Mouse (Mus musculus): ENCODE measurements around the gene Lepr. TPM values are rescaled to one million over a fixed set of nuclear protein-coding genes. Genes with fewer than 3 reads are reported as not detected.

Gene Lepr
- polyA plus RNA-seq, 1 experiment from 2014 or later: 0.43 TPM

DNA sequence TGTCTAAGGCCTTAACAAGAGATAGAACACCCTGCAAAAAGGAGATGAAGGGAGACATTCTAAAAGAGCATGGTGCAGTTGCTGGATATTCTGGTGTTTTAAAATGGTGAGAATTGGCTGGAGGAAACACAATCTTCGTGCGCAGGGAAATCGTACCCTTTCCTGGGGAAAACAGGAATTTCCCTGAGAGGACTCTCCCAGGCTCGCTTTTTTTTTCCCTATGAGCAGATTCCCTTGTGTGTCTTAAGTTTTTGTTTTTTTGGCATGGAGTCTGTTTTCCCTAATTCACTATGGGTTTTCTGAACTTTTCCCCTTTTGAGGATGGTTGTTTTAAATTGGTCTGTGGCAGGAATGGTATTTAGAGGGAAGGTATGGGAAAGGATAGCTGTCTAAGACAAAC is 28.0 kb upstream of the Lepr start:
- H3K27ac ChIP-seq (ENCODE audit: low read depth, low read length): no peak overlapping the region
- no peaks in the 10 kb centered on the region for H3K4me1 ChIP-seq (replicated peaks; ENCODE audit: control insufficient read depth, insufficient read depth, low read length)
- H3K9me3 ChIP-seq (ENCODE audit: control insufficient read depth, low read length): no peaks in the 10 kb centered on the region
- ATAC-seq (replicated peaks; ENCODE audit: low FRiP score) (no peak), DNase-seq (ENCODE audit: low spot score) (no peak)
- no peaks in the 10 kb centered on the region for H3K27me3 ChIP-seq (replicated peaks; ENCODE audit: control insufficient read depth, insufficient read depth, low read length)
- no peak overlapping the region for H3K4me3 ChIP-seq (ENCODE audit: low read depth, low read length)
- H3K9ac ChIP-seq (ENCODE audit: low read depth, low read length): no peak overlapping the region
- H3K4me2 ChIP-seq: no peak overlapping the region
- no peaks in the 10 kb centered on the region for H3K36me3 ChIP-seq (ENCODE audit: control insufficient read depth, insufficient read depth, low read length)
- 84% methylated on average over 4 of the region's 4 CpGs for WGBS

DNA sequence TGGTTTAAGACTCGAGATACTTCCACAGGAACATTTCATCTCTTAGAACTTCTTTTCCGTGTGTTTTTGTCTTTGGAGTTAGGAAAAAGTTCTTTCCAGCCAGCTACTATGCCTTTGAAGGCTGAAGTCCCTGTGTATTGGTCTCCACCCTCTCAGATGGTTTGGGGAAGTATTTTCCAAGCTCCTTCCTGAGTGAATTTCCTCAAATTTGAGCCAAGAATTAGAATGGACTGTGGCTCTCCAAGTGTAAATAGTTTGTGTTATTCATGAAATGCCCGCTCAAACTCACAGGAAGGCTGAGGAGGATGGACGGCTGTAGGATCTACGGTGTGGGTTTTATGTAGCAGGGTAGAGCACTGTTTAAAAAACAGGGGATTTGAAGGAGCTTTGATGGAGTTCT is 27.6 kb upstream of the Lepr start:
- no peak for ATAC-seq (replicated peaks; ENCODE audit: low FRiP score)

DNA sequence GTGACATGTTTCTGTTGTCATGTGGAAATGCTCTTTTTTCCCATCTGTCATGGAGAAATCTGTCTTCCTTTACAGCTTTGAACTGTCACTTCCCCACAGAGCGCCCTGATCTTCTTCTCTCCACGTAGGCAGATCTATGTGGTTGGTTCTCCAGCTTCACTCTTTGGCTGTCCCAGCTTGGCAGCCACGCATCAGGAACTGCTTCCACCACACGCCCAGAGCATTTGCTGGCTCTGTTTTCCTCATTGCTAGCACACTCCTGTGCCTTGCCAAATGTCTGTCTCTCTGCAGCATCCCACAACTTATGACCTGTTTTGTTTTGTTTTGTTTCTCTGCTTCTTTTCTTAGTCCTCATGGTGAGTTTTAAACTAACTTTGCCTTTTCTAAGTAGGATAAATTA is 24.3 kb upstream of the Lepr start:
- H3K27ac ChIP-seq (ENCODE audit: low read depth, low read length): no peak overlapping the region
- H3K4me1 ChIP-seq (replicated peaks; ENCODE audit: control insufficient read depth, insufficient read depth, low read length): no peaks in the 10 kb centered on the region
- no peaks in the 10 kb centered on the region for H3K9me3 ChIP-seq (ENCODE audit: control insufficient read depth, low read length)
- H3K27me3 ChIP-seq (replicated peaks; ENCODE audit: control insufficient read depth, insufficient read depth, low read length): no peaks in the 10 kb centered on the region
- H3K9ac ChIP-seq (ENCODE audit: low read depth, low read length): no peak overlapping the region
- no peak overlapping the region for H3K4me3 ChIP-seq (ENCODE audit: low read depth, low read length)
- WGBS: 70% methylated on average over 4 of the region's 4 CpGs
- H3K36me3 ChIP-seq (ENCODE audit: control insufficient read depth, insufficient read depth, low read length): no peaks in the 10 kb centered on the region
- ATAC-seq (replicated peaks; ENCODE audit: low FRiP score) (no peak), DNase-seq (ENCODE audit: low spot score) (no peak)
- H3K4me2 ChIP-seq: no peak overlapping the region

More for the DNA sequence above, 27.6 kb upstream of the Lepr start:
- H3K9ac ChIP-seq (ENCODE audit: low read depth, low read length): no peak overlapping the region
- no peak overlapping the region for H3K27ac ChIP-seq (ENCODE audit: low read depth, low read length)
- no peaks in the 10 kb centered on the region for H3K4me1 ChIP-seq (replicated peaks; ENCODE audit: control insufficient read depth, insufficient read depth, low read length)
- no peaks in the 10 kb centered on the region for H3K27me3 ChIP-seq (replicated peaks; ENCODE audit: control insufficient read depth, insufficient read depth, low read length)
- 81% methylated on average over 5 of the region's 5 CpGs for WGBS
- no peak overlapping the region for H3K4me3 ChIP-seq (ENCODE audit: low read depth, low read length)
- DNase-seq (ENCODE audit: low spot score): no peak
- H3K36me3 ChIP-seq (ENCODE audit: control insufficient read depth, insufficient read depth, low read length): no peaks in the 10 kb centered on the region
- H3K9me3 ChIP-seq (ENCODE audit: control insufficient read depth, low read length): no peaks in the 10 kb centered on the region
- no peak overlapping the region for H3K4me2 ChIP-seq

DNA sequence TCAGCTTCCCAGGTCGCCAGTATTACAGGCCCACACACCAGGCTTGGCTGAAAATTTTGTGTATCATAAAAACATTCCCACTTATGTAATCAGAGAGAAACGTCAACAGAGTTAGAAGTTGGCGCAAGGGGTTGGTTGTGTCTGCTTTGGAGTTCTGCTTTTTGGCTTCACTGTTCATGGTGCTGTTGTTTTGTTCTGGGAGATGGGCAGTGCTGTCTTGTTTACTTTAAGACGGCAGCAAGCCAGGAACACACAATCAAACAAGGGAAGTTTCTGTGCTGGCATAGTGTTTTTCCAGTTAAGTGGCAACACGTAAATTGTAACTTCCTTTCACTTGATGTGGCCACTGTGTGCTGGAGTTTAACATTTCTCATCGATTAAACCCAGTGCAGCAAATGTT is 22.7 kb upstream of the Lepr start:
- no peak for DNase-seq (ENCODE audit: low spot score)
- Histone ChIP-seq H3K36me3 (ENCODE audit: control insufficient read depth, insufficient read depth, low read length) (no peaks in the 10 kb centered on the region), H3K27me3 (replicated peaks; ENCODE audit: control insufficient read depth, insufficient read depth, low read length) (no peaks in the 10 kb centered on the region), H3K4me3 (ENCODE audit: low read depth, low read length) (no peak overlapping the region), H3K4me1 (replicated peaks; ENCODE audit: control insufficient read depth, insufficient read depth, low read length) (no peaks in the 10 kb centered on the region), H3K9ac (ENCODE audit: low read depth, low read length) (no peak overlapping the region), H3K27ac (ENCODE audit: low read depth, low read length) (no peak overlapping the region), H3K4me2 (no peak overlapping the region), H3K9me3 (ENCODE audit: control insufficient read depth, low read length) (no peaks in the 10 kb centered on the region)
- no peak for ATAC-seq (replicated peaks; ENCODE audit: low FRiP score)
- WGBS: 68% methylated on average over 6 of the region's 6 CpGs

DNA sequence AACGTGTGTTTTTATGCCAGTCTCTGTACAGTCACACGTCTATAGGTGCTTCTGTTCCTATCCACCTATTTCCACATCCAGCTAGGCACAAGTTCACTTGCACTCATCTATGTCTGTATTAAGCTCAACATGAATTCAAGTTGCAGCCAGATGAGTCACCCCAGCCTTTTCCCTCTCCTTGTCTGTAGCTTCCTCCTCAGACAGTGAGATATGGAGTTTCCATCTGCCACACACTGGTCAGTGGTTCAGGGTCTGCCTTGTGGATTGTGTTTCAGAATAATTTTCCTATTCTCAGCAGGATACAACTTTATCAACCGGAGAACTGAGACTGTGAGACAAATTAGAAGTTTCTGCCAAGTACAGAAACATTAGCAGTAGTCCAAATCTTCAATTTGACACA is 20.0 kb upstream of the Lepr start:
- WGBS: 78% methylated on average over 3 of the region's 3 CpGs
- H3K4me3 ChIP-seq (ENCODE audit: low read depth, low read length): no peak overlapping the region
- no peaks in the 10 kb centered on the region for H3K4me1 ChIP-seq (replicated peaks; ENCODE audit: control insufficient read depth, insufficient read depth, low read length)
- H3K27ac ChIP-seq (ENCODE audit: low read depth, low read length): no peak overlapping the region
- no peak overlapping the region for H3K4me2 ChIP-seq
- DNase-seq (ENCODE audit: low spot score) (no peak), ATAC-seq (replicated peaks; ENCODE audit: low FRiP score) (no peak)
- no peaks in the 10 kb centered on the region for H3K27me3 ChIP-seq (replicated peaks; ENCODE audit: control insufficient read depth, insufficient read depth, low read length)
- no peaks in the 10 kb centered on the region for H3K36me3 ChIP-seq (ENCODE audit: control insufficient read depth, insufficient read depth, low read length)
- H3K9ac ChIP-seq (ENCODE audit: low read depth, low read length): no peak overlapping the region
- H3K9me3 ChIP-seq (ENCODE audit: control insufficient read depth, low read length): no peaks in the 10 kb centered on the region

DNA sequence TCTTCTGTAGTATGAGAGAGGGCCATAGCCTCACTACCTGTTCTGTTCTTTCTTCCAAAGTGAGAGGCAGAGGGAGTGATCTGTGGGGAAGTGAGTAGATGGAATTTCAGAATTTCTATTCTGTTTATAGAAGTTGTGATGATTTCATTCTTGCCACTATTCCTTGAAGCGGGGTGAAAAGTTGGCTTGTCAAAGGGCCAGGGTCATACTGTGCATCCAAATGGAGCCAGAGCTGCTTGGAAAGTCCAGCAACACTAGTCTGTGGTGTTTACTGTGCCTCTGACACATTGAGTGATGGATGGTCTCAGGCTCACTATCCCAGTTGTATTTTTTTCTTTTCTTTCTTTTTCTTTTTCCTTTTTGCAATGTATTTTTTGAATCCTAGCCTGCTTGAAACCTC is 17.8 kb upstream of the Lepr start:
- no peak for DNase-seq (ENCODE audit: low spot score)
- no peaks in the 10 kb centered on the region for H3K4me1 ChIP-seq (replicated peaks; ENCODE audit: control insufficient read depth, insufficient read depth, low read length)

DNA sequence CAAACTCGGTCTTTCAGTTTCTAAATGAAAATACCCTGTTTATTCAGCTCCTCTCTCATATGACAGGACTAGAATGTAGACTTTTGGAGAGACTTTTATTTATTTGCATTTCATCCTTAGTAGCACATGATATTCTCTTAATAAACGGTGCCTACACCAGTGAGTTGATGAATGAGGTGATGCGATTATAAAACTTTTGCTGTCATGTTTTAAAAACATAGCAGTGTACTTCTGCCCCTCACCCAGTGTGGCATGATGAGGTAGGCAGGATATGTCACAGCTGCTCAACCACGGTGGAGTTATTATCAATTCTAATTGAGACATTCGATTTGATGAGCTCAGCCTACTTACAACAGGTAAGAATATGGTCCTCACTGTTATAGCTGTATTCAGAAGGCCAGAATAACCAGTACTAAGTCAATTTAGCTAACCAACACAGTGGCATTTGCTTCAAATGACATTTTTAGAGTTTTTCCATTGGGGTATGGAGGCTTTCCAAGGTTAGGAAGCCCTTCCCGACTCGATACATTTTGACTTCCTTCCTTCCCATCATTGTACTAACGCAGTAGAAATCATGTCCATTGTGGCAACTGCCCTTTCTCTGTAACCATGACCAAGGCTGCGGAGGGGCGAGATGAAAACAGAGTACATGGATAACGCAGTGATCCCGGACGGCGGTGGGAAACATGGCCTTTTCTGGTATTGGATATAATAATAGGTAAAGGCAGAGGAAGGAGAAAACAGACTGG is 16.1 kb upstream of the Lepr start:
- Histone ChIP-seq H3K9me3 (ENCODE audit: control insufficient read depth, low read length) (no peaks in the 10 kb centered on the region), H3K36me3 (ENCODE audit: control insufficient read depth, insufficient read depth, low read length) (no peaks in the 10 kb centered on the region), H3K27ac (ENCODE audit: low read depth, low read length) (no peak overlapping the region), H3K9ac (ENCODE audit: low read depth, low read length) (no peak overlapping the region), H3K4me2 (no peak overlapping the region), H3K4me1 (replicated peaks; ENCODE audit: control insufficient read depth, insufficient read depth, low read length) (no peaks in the 10 kb centered on the region), H3K4me3 (ENCODE audit: low read depth, low read length) (no peak overlapping the region), H3K27me3 (replicated peaks; ENCODE audit: control insufficient read depth, insufficient read depth, low read length) (no peaks in the 10 kb centered on the region)
- no peak for DNase-seq (ENCODE audit: low spot score)
- 84% methylated on average over 14 of the region's 14 CpGs for WGBS
- no peak for ATAC-seq (replicated peaks; ENCODE audit: low FRiP score)

More for the DNA sequence above, 17.8 kb upstream of the Lepr start:
- 85% methylated on average over 1 of the region's 1 CpGs for WGBS
- Histone ChIP-seq H3K4me3 (ENCODE audit: low read depth, low read length) (no peak overlapping the region), H3K4me2 (no peak overlapping the region), H3K9me3 (ENCODE audit: control insufficient read depth, low read length) (no peaks in the 10 kb centered on the region), H3K9ac (ENCODE audit: low read depth, low read length) (no peak overlapping the region), H3K36me3 (ENCODE audit: control insufficient read depth, insufficient read depth, low read length) (no peaks in the 10 kb centered on the region), H3K27ac (ENCODE audit: low read depth, low read length) (no peak overlapping the region), H3K27me3 (replicated peaks; ENCODE audit: control insufficient read depth, insufficient read depth, low read length) (no peaks in the 10 kb centered on the region)
- no peak for ATAC-seq (replicated peaks; ENCODE audit: low FRiP score)

DNA sequence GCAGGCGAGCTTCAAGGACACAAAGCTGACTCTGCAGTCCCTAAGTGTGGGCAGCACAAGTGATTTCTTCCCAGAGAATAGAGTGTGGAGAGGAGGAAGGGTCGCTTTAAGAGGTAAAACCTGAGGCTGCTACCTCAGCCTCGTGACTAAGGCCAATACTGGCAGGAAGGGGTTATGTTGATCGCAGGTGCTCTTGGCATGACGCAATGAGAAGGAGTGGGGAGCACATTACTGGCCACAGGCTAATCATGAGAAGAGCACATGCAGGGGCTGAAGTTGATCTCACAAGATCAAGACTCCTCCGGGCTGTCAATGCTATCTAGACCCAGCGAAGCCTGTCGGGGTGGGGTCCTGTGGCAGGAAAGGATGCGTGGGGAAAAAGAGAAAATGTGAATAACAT is 11.9 kb upstream of the Lepr start:
- DNase-seq (ENCODE audit: low spot score): no peak
- H3K4me1 ChIP-seq (replicated peaks; ENCODE audit: control insufficient read depth, insufficient read depth, low read length): no peaks in the 10 kb centered on the region
- H3K9me3 ChIP-seq (ENCODE audit: control insufficient read depth, low read length): no peaks in the 10 kb centered on the region
- H3K36me3 ChIP-seq (ENCODE audit: control insufficient read depth, insufficient read depth, low read length): no peaks in the 10 kb centered on the region
- WGBS: 71% methylated on average over 9 of the region's 9 CpGs
- no peak for ATAC-seq (replicated peaks; ENCODE audit: low FRiP score)
- H3K4me3 ChIP-seq (ENCODE audit: low read depth, low read length): no peak overlapping the region
- H3K27me3 ChIP-seq (replicated peaks; ENCODE audit: control insufficient read depth, insufficient read depth, low read length): no peaks in the 10 kb centered on the region
- H3K4me2 ChIP-seq: no peak overlapping the region
- H3K27ac ChIP-seq (ENCODE audit: low read depth, low read length): no peak overlapping the region
- H3K9ac ChIP-seq (ENCODE audit: low read depth, low read length): no peak overlapping the region

DNA sequence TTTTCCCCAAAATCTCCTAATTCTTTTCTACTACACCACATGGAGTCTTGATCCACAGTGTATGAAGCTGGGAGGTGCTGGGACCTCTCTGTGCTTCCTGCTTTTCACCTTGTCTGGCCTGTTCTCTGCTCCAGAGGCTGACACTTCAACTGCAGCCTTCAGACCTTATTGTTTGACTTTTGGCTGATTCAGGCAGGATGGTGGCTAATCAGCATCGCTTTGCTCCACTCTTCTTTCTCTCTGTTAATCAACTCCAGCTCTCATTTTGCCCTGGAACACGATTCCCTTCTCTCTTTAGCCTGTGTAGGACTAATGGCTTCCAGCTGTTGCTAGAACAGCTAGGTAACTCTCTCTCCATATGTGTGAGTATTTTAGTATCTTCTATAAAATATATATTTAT is 10.0 kb upstream of the Lepr start:
- Histone ChIP-seq H3K27ac (ENCODE audit: low read depth, low read length) (no peak overlapping the region), H3K36me3 (ENCODE audit: control insufficient read depth, insufficient read depth, low read length) (no peaks in the 10 kb centered on the region), H3K4me1 (replicated peaks; ENCODE audit: control insufficient read depth, insufficient read depth, low read length) (no peaks in the 10 kb centered on the region), H3K4me3 (ENCODE audit: low read depth, low read length) (no peak overlapping the region), H3K9ac (ENCODE audit: low read depth, low read length) (no peak overlapping the region), H3K4me2 (no peak overlapping the region), H3K9me3 (ENCODE audit: control insufficient read depth, low read length) (no peaks in the 10 kb centered on the region), H3K27me3 (replicated peaks; ENCODE audit: control insufficient read depth, insufficient read depth, low read length) (no peaks in the 10 kb centered on the region)
- WGBS: 57% methylated on average over 2 of the region's 2 CpGs
- ATAC-seq (replicated peaks; ENCODE audit: low FRiP score) (no peak), DNase-seq (ENCODE audit: low spot score) (no peak)

All from liver, embryonic 11.5 days (tissue).